Mouse (Mus musculus): ENCODE results near the gene Acot8.
"Not testable (repeated sequence)": the region's sequence is repeated elsewhere in the genome, so short reads cannot be mapped to it uniquely, and the experiment has no call there.

The Acot8 gene

DNA sequence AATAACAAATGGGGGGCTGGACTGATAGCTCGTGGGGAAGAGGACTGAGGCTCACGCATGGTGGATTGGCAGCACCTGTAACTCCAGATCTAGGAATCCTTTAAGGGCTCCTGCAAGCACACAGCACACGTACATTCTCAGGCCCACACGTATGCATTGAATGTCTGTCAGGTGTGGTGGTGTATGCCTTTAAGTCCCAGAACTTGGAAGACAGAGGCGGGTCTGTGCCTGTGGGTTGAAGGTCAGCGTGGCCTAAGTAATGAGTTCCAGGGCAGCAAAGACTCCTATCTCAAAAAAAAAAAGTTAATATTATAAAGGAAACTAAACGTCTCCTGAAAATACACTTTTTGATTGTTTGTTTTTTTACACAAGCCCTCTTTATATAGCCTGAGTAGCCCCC, 1.9 kb upstream of the Acot8 start:
- no peak for DNase-seq

DNA sequence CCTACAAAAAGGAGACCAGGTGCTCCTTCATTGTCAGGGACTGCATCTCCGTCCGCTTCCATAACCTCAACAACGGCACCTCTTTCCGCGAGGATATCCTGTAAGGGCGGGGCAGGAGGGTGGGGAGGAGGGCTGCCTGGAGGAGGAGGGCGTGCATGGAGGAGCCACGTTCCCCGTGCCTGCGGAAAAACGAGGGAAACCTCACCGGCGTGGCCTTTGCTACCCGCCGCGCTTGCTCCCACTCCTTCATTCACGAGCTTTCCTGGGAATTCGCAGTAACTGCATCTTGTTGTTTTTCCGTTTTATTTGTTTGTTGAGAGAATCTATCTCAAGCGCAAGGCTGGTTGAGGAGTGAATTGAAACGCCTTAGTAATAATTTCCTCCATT, 643 bp upstream of the Acot8 start:
- DNase-seq = no peak

DNA sequence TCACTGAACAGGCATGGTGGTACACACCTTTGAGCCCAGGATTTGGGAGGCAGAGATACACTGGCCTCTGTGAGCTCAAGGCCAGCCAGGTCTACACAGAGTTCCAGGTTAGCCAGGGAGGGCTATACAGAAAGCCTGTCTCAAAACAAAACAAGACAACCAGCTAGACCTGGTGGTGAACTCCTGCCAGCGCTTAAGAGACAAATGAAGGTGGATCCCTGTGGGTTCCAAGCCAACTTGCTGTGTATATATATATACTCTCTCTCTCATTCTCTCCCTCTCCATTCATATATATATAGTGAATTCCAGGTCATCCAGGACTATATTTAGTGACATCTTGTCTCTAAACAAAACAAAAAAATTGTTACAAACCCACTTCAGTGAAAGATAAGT, 765 bp downstream of the Acot8 start:
- DNase-seq = no peak

DNA sequence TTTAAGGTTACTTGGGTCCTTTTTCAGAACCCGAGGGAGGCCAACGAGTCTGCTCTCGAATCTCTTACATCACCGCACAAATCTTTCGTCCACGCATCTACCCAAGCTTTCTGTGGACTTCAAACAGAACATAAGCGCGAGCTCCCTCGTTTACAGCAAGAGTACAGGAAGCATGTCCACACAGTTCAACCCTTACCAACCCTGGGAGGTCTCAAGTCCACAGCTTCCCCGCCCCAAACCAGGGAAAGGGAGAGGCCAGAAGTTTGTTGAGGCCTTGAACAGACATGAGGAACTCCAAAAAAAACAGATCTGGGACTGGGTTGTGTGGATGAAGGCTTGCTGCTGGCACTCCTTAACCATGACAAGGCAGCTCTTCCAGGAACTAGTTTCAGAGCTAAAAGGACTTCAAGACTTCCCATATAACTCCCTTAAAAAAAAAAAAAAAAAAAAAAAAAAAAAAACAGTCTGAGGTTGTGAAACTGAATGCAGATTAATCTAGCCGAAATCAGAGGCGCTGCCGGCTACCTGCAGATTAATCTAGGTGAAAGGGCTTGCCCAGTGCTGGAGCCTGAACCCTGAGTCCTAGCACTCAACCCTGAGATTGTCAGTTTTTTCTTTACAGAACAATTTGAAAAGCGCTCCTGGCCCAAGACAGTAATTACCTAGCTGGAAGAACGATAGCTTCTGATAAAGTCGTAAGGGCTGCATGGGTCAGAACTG, 1.3 kb downstream of the Acot8 start:
- no peak for DNase-seq

DNA sequence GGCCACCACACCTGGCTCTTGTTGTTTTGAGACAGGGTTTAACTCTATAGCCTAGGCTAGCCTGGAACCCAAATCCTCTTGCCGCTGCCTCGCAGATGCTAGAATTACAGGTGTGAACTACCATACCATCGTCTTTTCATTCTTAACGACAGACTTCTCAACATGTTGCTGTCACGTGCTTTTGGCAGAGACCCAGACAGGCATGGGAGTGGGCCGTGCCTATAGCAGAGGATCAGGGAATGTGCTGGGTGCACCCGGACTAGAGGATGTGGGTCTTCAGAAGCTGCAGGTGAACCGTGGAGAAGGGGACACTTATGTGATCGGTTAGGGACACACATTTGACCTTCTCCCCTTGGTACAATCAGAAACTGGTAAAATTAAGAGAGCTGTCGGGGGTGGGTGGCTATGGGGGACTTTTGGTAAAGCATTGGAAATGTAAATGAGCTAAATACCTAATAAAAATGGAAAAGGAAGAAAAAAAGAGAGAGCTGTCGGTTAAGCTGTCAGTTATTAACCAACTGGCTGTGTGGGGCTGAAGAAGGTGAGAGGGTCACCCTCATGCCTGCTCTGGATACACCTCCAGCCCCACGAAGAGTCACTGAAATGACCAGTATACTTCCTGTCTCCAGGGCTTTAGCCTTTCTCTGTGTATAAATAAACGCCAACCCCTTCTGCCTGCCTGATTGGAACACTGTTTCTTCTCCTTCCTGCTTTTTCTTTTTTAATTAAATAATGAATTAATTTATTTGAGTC, 4.3 kb downstream of the Acot8 start:
- DNase-seq = no peak

DNA sequence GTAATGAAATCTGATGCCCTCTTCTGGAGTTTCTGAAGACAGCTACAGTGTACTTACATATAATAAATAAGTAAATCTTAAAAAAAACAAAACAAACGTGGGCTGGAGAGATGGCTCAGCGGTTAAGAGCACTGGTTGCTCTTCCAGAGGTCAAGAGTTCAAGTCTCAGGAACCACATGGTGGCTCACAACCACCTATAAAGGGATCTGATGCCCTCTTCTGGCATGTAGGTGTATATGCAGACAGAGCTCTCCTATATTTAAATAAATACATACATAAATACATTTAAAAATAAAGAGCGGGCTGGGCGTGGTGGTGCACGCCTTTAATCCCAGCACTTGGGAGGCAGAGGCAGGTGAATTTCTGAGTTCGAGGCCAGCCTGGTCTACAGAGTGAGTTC, 6.1 kb downstream of the Acot8 start:
- not testable (repeated sequence) for DNase-seq

DNA sequence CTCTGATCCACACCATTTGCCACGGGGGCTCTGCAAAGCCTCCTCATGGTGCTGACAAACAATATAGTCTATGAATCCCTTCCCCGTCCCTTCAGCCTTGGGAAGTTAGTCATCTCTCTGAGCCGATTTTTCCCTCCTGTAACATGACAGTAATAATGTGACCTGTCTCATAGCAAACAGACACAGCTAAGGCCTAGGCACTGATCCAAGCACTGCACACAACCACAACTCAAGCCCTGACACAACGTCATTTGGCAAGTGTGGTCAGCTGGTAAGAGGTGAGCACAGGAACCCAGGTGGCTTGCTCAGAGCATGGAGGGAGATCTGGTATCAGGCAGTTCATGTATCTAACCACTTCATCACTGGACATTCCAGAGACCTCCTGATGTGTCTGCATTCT, 8.8 kb downstream of the Acot8 start:
- DNase-seq = no peak

DNA sequence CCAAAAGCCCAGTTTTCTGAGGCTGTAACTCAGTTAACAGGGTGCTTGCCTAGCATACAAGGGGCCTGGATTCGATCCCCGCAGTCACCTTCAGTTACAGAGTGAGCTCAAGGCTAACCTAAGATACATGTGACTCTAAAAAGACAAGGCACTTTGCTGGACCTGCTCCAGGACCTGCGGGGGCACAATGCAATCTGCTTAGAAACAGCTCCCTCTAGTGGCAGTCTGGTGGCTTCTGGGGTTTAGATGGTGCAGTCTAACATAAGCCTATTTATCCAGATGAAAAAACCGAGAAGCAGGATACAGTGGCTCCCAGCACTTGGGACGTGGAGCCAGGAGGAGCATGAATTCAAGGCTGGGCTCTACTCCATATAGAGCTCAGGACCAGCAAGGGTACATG, 10.4 kb downstream of the Acot8 start:
- DNase-seq = peak; percentile 81

DNA sequence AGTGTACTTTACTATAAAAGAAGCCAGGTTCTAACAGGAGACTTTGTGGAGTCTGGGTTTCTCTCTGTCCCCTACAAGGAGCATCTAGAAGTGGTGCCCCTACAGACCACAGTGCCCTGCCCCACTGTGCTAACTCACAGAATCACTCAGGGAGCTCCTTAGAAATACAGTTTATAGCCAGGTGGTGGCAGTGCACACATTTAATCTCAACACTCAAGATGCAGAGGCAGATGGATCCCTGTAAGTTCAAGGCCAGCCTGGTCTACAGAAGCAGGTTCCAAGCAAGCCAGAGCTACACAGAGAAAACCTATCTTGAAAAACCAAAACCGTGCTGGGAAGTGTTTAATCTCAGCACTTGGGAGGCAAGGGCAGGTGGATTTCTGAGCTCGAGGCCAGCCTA, 10.9 kb downstream of the Acot8 start:
- DNase-seq = peak; percentile 33

DNA sequence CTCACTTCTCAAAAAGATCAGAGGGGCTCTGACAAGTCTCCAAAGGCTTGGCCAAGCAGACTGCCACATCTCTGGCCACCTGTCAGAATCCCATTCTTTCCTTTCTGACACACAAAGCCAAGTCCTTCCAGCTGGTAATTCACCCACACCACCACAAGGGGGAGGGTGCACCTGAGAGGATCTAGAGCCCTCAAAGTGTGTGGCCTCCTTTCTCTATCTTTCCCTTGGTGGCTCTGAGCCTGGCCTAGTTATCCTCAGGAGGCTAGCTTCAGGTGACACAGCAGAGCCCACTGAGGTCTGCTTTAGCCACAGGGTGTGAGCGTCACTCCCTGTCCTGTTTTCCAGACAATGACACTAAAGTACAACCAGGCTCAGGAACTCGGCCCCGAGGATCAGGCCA, 11.4 kb downstream of the Acot8 start:
- DNase-seq = peak; percentile 78

DNA sequence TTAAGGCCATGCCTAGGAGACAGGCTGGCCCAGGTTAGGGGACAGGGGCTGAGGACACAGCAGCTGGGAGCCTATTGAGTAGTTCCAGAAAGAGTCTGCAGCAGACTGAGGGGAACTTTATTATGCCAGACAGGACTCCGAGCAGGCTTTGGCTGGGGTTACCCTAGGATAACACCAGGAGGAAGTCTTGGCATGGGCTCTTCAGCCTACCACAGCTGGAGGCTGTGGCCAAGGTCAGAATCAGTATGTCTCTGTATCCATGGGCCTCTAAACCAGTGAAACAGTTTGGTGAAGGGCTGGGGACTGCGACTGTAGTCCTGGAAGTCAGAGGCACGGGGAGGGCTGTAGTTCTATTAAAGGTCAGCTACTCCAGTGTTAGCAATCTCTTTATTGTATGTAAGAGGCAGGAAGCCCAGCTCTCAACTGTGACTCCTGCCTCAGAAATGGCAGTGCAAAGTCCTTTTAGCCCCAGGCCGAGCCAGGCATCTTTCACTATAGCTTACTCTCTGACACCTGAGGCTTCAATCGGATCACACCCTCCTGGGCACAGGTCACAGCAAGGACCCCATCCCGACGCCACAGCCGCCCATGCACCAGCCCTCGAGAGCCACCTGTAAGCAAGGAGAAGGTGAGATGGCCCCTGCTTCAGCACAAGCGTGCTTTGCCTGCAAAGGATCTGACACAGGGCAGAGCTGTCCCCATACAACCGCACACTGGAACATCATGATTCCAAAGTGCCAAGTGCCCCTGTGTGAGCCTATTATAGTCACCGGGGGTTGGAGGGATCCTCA, 12.1 kb downstream of the Acot8 start:
- DNase-seq = no peak

DNA sequence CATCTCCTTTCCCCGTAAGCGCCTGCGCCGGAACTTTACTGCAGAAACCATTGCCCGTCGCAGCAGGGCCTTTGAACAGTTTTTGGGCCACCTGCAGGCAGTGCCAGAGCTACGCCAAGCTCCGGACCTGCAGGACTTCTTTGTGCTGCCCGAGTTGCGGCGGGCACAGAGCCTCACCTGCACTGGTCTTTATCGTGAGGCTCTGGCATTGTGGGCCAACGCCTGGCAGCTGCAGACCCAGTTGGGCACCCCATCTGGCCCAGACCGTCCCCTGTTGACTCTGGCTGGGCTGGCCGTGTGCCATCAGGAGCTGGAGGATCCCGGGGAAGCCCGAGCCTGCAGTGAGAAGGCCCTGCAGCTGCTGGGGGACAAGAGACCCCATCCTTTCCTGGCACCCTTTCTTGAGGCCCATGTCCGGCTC, 12.8 kb downstream of the Acot8 start:
- DNase-seq = no peak

DNA sequence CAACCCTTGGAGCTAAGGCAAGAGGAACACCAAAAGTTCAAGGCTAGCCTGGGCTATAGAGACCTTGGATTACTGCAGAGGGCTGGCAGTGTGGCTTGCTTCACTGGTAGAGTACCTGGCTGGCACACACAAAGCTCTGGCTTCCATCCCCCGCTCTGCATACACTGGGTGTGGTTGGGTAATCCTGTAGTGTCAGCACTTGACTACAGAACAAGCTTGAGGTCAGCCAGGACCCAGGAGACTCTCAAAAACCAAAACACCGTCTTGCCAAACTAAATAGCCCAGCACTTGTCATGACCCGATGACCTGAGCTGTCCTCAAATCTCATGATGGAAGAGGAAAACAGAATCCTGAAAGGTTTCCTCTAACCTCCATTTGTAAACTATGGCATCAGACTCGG, 14.2 kb downstream of the Acot8 start:
- no peak for DNase-seq

DNA sequence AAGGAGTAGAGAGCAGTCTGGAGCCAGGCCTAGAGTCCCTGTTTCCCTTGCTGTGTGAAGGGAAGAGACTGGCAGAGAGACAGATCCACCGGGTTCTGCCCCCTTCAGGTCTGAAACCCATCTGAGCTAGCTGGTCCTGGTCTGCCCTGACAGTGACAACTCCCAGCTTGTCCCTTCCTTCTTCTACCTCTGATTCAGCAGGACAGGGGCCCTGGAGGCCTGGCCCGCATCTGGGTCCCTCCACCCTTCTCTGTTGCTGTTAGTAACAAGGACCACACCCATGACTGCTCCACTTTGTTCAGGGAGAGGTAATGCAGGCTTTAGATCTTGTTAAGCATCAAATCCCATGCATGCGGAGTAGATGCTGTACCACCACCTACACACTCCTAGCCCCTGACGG, 16.3 kb downstream of the Acot8 start:
- no peak for DNase-seq

DNA sequence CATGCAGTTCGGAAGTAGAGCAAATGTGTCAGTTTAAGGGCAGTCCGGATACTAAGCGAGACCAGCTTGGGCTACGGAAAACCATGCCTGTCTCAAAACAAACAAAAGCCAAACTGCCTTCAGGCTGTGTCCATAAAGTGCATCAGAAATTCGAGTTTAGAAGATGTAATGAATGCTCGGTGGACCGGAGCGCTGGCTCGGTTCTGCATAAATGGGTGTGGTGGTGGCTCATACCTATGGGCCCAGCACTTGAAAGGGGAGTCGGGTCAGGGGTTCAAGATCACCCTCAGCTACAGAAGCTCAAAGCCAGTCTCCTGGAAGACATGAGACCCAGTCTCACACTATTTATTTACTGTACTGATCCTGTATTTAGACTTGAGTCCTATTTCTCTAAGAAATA, 16.9 kb downstream of the Acot8 start:
- DNase-seq = no peak

DNA sequence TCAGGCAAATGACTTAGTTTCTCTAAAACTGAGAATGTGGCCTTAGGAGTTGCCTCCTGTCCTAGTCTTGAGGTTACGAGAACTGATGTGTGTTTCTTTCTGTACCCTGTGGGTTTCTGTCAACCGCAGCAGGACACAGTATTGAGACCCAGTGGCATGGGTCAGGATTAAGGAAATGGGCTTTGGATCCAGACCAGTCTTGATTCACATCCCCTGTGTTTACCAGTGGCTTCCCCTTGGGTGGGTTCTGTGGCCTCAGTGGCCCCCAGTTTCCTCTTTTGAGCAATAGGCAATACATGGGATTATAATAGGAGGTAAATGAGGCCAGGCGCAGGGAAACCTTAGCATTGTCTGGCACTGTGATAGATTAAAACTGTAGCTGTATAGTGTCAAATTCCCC, 17.6 kb downstream of the Acot8 start:
- no peak for DNase-seq

DNA sequence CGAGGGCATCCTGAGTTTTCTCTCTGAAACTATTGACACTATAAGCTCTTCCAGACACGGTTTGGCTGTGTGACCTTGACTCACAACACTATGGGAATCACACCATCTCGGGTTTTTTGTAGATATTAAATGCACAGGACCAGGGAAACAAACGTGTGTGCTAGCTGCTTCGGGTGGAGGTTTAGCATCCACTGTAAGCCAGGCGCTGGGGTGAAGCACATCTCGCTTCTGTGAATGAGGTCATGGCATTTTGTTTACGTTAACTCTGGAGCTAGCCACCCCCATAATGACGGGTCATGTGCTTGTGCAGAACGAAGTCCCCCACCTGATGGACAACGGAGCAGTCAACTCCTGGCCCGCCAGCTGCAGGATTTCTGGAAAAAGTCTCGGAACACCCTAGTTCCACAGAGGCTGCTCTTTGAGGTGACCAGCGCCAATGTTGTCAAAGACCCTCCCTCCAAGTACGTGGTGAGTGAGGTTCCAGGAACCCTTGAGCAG, 18.2 kb downstream of the Acot8 start:
- DNase-seq = no peak

DNA sequence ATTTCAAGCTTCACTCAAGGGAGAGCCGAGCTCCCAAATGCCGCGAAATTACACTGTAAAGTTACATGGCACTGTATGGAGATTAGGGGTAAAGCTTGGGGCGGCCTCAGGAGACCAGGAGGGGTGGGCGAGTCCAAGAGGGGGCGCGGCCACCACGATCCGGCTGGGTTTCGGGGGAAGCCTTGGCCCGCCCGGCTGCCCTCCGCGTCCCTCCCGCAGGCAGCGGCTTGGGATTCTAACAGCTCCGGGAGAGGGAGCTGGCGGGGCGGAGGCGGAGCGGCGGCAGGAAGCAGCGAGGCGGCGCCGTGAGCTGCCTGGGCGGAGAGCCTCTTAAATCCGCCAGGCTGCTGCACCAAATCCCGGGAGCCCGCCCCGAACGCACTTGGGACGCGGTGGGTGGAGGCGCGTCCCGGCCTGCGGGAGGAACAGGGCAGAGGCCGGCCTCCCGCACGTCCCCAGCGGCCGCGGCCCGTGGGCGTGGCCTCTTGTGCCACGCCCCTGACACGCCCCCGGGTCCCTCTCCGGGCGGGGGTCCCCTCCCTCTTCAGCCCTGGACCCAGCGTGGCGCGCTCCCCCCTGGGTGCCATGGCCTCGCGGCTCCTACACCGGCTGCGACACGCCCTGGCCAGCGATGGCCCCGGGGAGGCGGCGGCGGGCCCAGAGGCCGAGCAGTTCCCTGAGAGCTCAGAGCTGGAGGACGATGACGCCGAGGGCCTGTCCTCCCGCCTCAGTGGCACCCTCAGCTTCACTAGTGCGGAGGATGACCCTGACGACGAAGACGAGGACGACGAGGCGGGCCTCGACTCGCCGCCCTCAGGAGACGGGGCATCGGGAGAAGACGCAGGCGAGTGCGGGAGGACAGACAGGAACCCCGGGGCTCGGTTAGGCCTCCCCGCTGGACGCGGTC, 18.9 kb downstream of the Acot8 start, which contains the start of gene Snx21:
Snx21 (plus strand) TSS at position 343 of the 907 bp plus-strand sequence.
- peak; percentile 70 for DNase-seq

DNA sequence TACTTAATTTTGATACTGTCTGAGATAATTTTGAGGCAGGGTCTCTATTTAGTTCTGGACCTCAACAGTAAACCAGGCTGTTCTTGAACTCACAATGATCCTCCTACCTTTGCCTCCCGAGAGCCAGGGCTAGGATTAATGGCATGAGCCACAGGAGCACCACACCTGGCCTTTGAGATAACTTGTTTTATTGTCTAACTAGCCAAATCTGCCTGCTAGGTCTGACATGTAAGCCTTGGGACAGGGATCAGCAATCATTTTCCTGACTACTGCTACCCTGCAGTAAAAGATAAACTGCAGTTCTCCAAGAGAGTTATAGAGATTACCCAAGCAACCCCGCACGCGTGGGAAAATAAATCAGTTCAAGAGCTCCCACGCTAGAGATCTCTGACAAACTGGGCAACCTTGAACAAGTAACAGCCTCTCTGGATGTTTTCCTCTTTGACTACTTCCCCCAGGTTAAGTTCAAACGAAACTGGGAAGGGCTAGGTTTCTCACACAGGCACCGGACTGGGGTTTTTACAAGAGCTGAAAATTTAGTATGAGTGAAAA, 19.7 kb downstream of the Acot8 start:
- DNase-seq = no peak

DNA sequence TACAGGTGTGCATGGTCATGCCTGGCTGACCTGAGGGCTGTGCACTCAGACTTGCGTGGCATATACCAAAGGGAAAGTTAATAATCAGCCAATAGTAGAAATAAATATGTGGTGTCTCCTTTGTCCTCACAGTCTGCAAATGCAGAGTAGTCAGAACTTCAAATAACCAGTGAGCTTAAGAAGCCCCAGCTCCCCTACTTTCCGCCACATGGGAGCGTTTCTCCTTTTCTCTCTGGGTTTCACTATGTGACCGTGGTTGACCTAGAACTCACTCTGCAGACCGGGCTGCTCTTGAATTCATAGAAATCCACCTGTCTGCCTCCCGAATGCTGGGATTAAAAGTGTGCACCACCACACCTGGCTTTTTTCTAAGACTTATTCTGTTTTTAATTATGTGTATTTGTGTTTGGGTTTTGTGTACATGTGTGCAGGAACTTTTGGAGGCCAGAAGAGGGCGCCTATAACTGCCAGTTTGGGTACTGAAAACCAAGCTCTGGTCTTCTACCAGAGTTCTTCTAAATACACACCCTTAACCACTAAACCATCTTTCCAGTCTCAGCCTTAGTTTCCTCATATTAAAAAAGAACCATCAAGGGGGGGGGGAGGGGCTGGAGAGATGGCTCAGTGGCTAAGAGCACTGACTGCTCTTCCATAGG, 20.6 kb downstream of the Acot8 start:
- no peak for DNase-seq

DNA sequence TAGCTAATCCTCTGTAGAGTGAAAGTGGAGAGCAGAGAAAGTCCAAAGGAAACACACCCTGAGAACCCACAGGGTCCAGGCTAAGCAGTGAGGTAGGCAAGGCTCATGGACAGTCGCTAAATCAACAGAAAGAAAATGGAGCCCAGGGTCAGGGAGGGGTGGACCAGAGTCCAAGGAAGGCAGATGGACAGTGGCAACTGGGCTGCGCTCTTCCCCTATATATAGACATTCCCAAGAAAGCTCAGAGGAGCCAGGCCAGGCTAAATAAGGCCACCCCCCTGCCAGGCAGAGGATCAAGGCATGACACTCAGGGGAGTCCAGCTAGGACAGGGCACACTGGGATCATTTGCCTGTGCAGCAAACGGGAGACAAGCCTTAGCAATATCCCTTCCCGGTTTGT, 22.8 kb downstream of the Acot8 start:
- DNase-seq = no peak
